Mouse (Mus musculus) forebrain, postnatal 0 days (tissue): ENCODE results near the gene 4833439L19Rik. TPM values are rescaled to one million over a fixed set of nuclear protein-coding genes. Genes with fewer than 3 reads are reported as not detected.
"Not testable (repeated sequence)": the region's sequence is repeated elsewhere in the genome, so short reads cannot be mapped to it uniquely, and the experiment has no call there.

Experiments
- ATAC-seq: fragments of 200-750 bp; cut with Nextera tagmentation; 2 replicates; pipeline ENCODE4 v1.8.0; 2017; ENCODE audit warnings: mild to moderate bottlenecking, moderate library complexity
- DNase-seq: peaks from one replicate; pipeline ENCODE4 v3.0.0-alpha.2; 2015
- H3K27ac ChIP-seq: fragments of 300-500 bp; sonication (generic); 2 replicates; pipeline ENCODE4 v1.5.1; 2014; ENCODE audit warnings: low read depth, mild to moderate bottlenecking, antibody characterized with exemption, low read length, moderate library complexity, mixed read lengths
- H3K27me3 ChIP-seq: fragments of 300-500 bp; sonication (generic); 2 replicates; pipeline ENCODE4 v1.6.1; 2014; ENCODE audit warnings: mild to moderate bottlenecking, low read length, mixed read lengths; ENCODE audit not compliant: insufficient read depth
- H3K36me3 ChIP-seq: fragments of 300-500 bp; sonication (generic); 2 replicates; pipeline ENCODE4 v1.6.1; 2014; ENCODE audit warnings: mild to moderate bottlenecking, moderate library complexity; ENCODE audit not compliant: insufficient read depth
- H3K4me1 ChIP-seq: fragments of 300-500 bp; sonication (generic); 2 replicates; pipeline ENCODE4 v1.6.1; 2014; ENCODE audit warnings: antibody characterized with exemption; ENCODE audit not compliant: insufficient read depth
- H3K4me2 ChIP-seq: fragments of 300-500 bp; sonication (generic); 2 replicates; pipeline ENCODE4 v1.6.1; 2014; ENCODE audit warnings: low read depth, mild to moderate bottlenecking, moderate library complexity
- H3K4me3 ChIP-seq: fragments of 300-500 bp; sonication (generic); 2 replicates; pipeline ENCODE4 v1.5.1; 2014; ENCODE audit warnings: low read depth, low read length, mixed read lengths
- H3K9ac ChIP-seq: fragments of 300-500 bp; sonication (generic); 2 replicates; pipeline ENCODE4 v1.6.1; 2014; ENCODE audit warnings: mild to moderate bottlenecking
- H3K9me3 ChIP-seq: fragments of 300-500 bp; sonication (generic); 2 replicates; pipeline ENCODE4 v1.6.1; 2016; ENCODE audit warnings: low read length
- CTCF ChIP-seq: sonication (generic); IDR thresholded peaks from 2 replicates; pipeline ENCODE4 v1.5.1; 2016; ENCODE audit warnings: antibody characterized with exemption, control low read depth, low read depth
- WGBS: fragments of 180-500 bp; shearing (Covaris S2); extraction: QIAGEN DNeasy Blood & Tissue Kit; methylation state at CpG from one replicate; pipeline ENCODE4 v1.1.7; 2014; 5-methylcytosine and 5-hydroxymethylcytosine counted together
- polyA plus RNA-seq: library from polyadenylated mRNA; unstranded; fragments of >200 nt; fragmentation: Nextera tagmentation; extraction: Ambion mirVana; gene quantifications from 2 replicates; pipeline ENCODE4 v1.2.1, GENCODE M21; 2015
- total RNA-seq: library from RNA; depleted of rRNA; stranded (reverse); fragments of >200 nt; gene quantifications from 2 replicates; pipeline ENCODE4 v1.2.3, GENCODE M21; 2014; rRNA removed

The 4833439L19Rik gene
- total RNA-seq (184 and 216 TPM in 2 replicates), polyA plus RNA-seq (235 and 263 TPM in 2 replicates)

GRCm38 (mm10) chr13:54565201-54565581 lies at the start of gene 4833439L19Rik:
TSS of gene 4833439L19Rik (minus strand) at chr13:54565435.
- Histone ChIP-seq H3K4me2 (peak within 1 kb of the TSS; percentile 89), H3K27ac (peak within 1 kb of the TSS; percentile 83)
- ATAC-seq: peak; percentile 99

GRCm38 (mm10) chr13:54613141-54613540 lies 47.9 kb upstream of the 4833439L19Rik start:
- H3K4me1 ChIP-seq: peaks cover 13% of the 10 kb centered on the region; the same call in 1 of the 2 replicates
- not testable (repeated sequence) for H3K4me3 ChIP-seq, H3K27ac ChIP-seq, ATAC-seq, H3K9ac ChIP-seq, H3K4me2 ChIP-seq, DNase-seq, H3K9me3 ChIP-seq, H3K27me3 ChIP-seq, H3K36me3 ChIP-seq
- 83% methylated on average over 8 of the region's 8 CpGs for WGBS
- TF ChIP-seq CTCF: peak; percentile 35; the same call in 1 of the 2 replicates

More at GRCm38 (mm10) chr13:54565201-54565581, at the start of gene 4833439L19Rik:
- no peak for TF ChIP-seq CTCF
- Histone ChIP-seq H3K27me3 (no peaks in the 10 kb centered on the region), H3K36me3 (peaks cover 17% of the 10 kb centered on the region), H3K9me3 (no peaks in the 10 kb centered on the region), H3K4me3 (peak within 1 kb of the TSS; percentile 92), H3K9ac (peak within 1 kb of the TSS; percentile 96), H3K4me1 (peaks cover 8% of the 10 kb centered on the region)
- DNase-seq: peak; percentile 97
- WGBS: 3% methylated on average over 27 of the region's 27 CpGs

- H3K27me3 ChIP-seq: no peaks in the 10 kb centered on the region
- peaks cover 13% of the 10 kb centered on the region; the same call in 1 of the 2 replicates for H3K4me1 ChIP-seq
- H3K9ac ChIP-seq: peak within 1 kb of the TSS; percentile 95
- DNase-seq (peak; percentile 91), ATAC-seq (peak; percentile 89)
- TF ChIP-seq CTCF: no peak
- H3K4me3 ChIP-seq: peak within 1 kb of the TSS; percentile 81
- H3K4me2 ChIP-seq: peak within 1 kb of the TSS; percentile 73
- peaks cover 4% of the 10 kb centered on the region for H3K36me3 ChIP-seq
- 5% methylated on average over 65 of the region's 66 CpGs for WGBS
- peak within 1 kb of the TSS; percentile 85 for H3K27ac ChIP-seq
- H3K9me3 ChIP-seq: no peaks in the 10 kb centered on the region
These were observed 45.9 kb upstream of the 4833439L19Rik start, which contains the start of gene Cltb for GRCm38 (mm10) chr13:54610972-54611754. TSS of gene Cltb (minus strand) at chr13:54611344.

- WGBS: 9% methylated on average over 13 of the region's 13 CpGs
- ATAC-seq (peak; percentile 19), DNase-seq (peak; percentile 40)
- Histone ChIP-seq H3K9me3 (no peaks in the 10 kb centered on the region), H3K4me1 (peaks cover 13% of the 10 kb centered on the region; the same call in 1 of the 2 replicates), H3K4me2 (peak overlapping the region; percentile 73), H3K4me3 (peak overlapping the region; percentile 81), H3K36me3 (peaks cover 9% of the 10 kb centered on the region), H3K9ac (peak overlapping the region; percentile 95), H3K27me3 (no peaks in the 10 kb centered on the region), H3K27ac (peak overlapping the region; percentile 85)
- peak; percentile 35; the same call in 1 of the 2 replicates for TF ChIP-seq CTCF
These were observed 45.4 kb upstream of the 4833439L19Rik start for GRCm38 (mm10) chr13:54610613-54610971.

GRCm38 (mm10) chr13:54609301-54609700 lies 44.1 kb upstream of the 4833439L19Rik start:
- H3K9me3 ChIP-seq: no peaks in the 10 kb centered on the region
- WGBS: 7% methylated on average over 1 of the region's 1 CpGs
- H3K4me2 ChIP-seq: peak overlapping the region; percentile 73
- peaks cover 13% of the 10 kb centered on the region; the same call in 1 of the 2 replicates for H3K4me1 ChIP-seq
- H3K9ac ChIP-seq: peak overlapping the region; percentile 45; the same call in 1 of the 2 replicates
- peak overlapping the region; percentile 3; the same call in 1 of the 2 replicates for H3K4me3 ChIP-seq
- H3K27me3 ChIP-seq: no peaks in the 10 kb centered on the region
- TF ChIP-seq CTCF: no peak
- H3K36me3 ChIP-seq: peaks cover 22% of the 10 kb centered on the region
- no peak for ATAC-seq
- no peak for DNase-seq
- H3K27ac ChIP-seq: no peak overlapping the region

- Histone ChIP-seq H3K27ac (no peak overlapping the region), H3K4me3 (peak overlapping the region; percentile 3; the same call in 1 of the 2 replicates), H3K9me3 (no peaks in the 10 kb centered on the region), H3K4me2 (peak overlapping the region; percentile 73), H3K9ac (peak overlapping the region; percentile 45), H3K36me3 (peaks cover 25% of the 10 kb centered on the region), H3K27me3 (no peaks in the 10 kb centered on the region), H3K4me1 (peaks cover 13% of the 10 kb centered on the region; the same call in 1 of the 2 replicates)
- TF ChIP-seq CTCF: no peak
- DNase-seq: peak; percentile 43
- peak; percentile 33 for ATAC-seq
- 7% methylated on average over 8 of the region's 8 CpGs for WGBS
These were observed 43.4 kb upstream of the 4833439L19Rik start for GRCm38 (mm10) chr13:54608666-54609065.

- Histone ChIP-seq H3K4me3 (no peak overlapping the region), H3K9ac (no peak overlapping the region)
These were observed 42.8 kb upstream of the 4833439L19Rik start for GRCm38 (mm10) chr13:54608002-54608401.

More at GRCm38 (mm10) chr13:54608002-54608401, 42.8 kb upstream of the 4833439L19Rik start:
- peak overlapping the region; percentile 73 for H3K4me2 ChIP-seq
- no peak for TF ChIP-seq CTCF
- H3K36me3 ChIP-seq: peaks cover 31% of the 10 kb centered on the region
- no peaks in the 10 kb centered on the region for H3K9me3 ChIP-seq
- DNase-seq (no peak), ATAC-seq (no peak)
- no peak overlapping the region for H3K27ac ChIP-seq
- peaks cover 13% of the 10 kb centered on the region; the same call in 1 of the 2 replicates for H3K4me1 ChIP-seq
- WGBS: 68% methylated on average over 3 of the region's 3 CpGs
- H3K27me3 ChIP-seq: no peaks in the 10 kb centered on the region
